Comparison of ENCODE assay signal across 16 mouse cellular contexts in genomic region chr5:66004134-66004925, GRCm38 (mm10). TPM values are rescaled to one million over a fixed set of nuclear protein-coding genes. Genes with fewer than 3 reads are reported as not detected.
DNase-seq lines count a peak whose midpoint lies in the region; ATAC-seq lines count a peak whose summit lies in the region.
"Had no signal": no experiment of that assay in that cellular context is flagged by ENCODE, and none has a peak within 500 bp of the region (broad histone marks: within the 10 kb centered on the region; RNA-seq: fewer than 3 reads in every experiment).

Gene 9130230L23Rik, minus strand, starts transcription at chr5:66004285.

- no peak for ATAC-seq in heart, embryonic 13.5 days (ENCODE audit: extremely low read depth, insufficient number of reproducible peaks, low FRiP score, low TSS enrichment)
- ATAC-seq in liver, embryonic 15.5 days (ENCODE audit: insufficient read depth): no peak
- ATAC-seq: forebrain, embryonic 14.5 days; hindbrain, embryonic 16.5 days had no signal

- DNase-seq in heart, postnatal 14 days: no peak
- peak; percentile 59 for DNase-seq in urinary bladder, postnatal 14 days (ENCODE audit: low spot score)
- no peak for DNase-seq in urinary bladder, postnatal 25 days (ENCODE audit: low spot score)
- no peak for DNase-seq in cerebellum, postnatal 14 days
- no peak for DNase-seq in left cerebral cortex, postnatal 36 days (ENCODE audit: low spot score in 2 of 2)
- no peak for DNase-seq in ovary, postnatal 36 days (ENCODE audit: low spot score)
- DNase-seq: adrenal gland, postnatal 36 days; cerebellum, adult 18-20 months; gastrocnemius, postnatal 36 days; right cerebral cortex, adult 18-20 months had no signal

- H3K9me3 ChIP-seq in heart, embryonic 13.5 days: no peaks in the 10 kb centered on the region
- no peaks in the 10 kb centered on the region for H3K9me3 ChIP-seq in liver, embryonic 15.5 days (replicated peaks)
- H3K9me3 ChIP-seq: limb, embryonic 12.5 days; midbrain, embryonic 12.5 days had no signal

- intact Hi-C loops in heart, postnatal 14 days (cut with DNase I): no loop called here
- intact Hi-C loops in left cerebral cortex, postnatal 36 days (cut with DNase I): no loop called here

- 41% methylated on average over 14 of the region's 14 CpGs for WGBS in heart, embryonic 13.5 days
- WGBS in liver, embryonic 15.5 days (ENCODE audit: insufficient replicate concordance): 43% methylated on average over 14 of the region's 14 CpGs

- H3K27me3 ChIP-seq in heart, embryonic 13.5 days (replicated peaks): no peaks in the 10 kb centered on the region
- H3K27me3 ChIP-seq in liver, embryonic 15.5 days: peaks cover 5% of the 10 kb centered on the region; the same call in 1 of the 2 replicates
- H3K27me3 ChIP-seq: midbrain, embryonic 12.5 days had no signal

- no peaks in the 10 kb centered on the region for H3K36me3 ChIP-seq in heart, embryonic 13.5 days
- H3K36me3 ChIP-seq in liver, embryonic 15.5 days (replicated peaks): no peaks in the 10 kb centered on the region
- H3K36me3 ChIP-seq: limb, embryonic 12.5 days; midbrain, embryonic 12.5 days had no signal

- no peak within 1 kb of the TSS for H3K27ac ChIP-seq in heart, embryonic 13.5 days (replicated peaks)
- H3K27ac ChIP-seq in liver, embryonic 15.5 days (replicated peaks): no peak within 1 kb of the TSS
- H3K27ac ChIP-seq: limb, embryonic 12.5 days; midbrain, embryonic 12.5 days had no signal

- peak within 1 kb of the TSS; percentile 25 for H3K4me2 ChIP-seq in heart, embryonic 13.5 days
- peak within 1 kb of the TSS; percentile 44; the same call in 1 of the 2 replicates for H3K4me2 ChIP-seq in liver, embryonic 15.5 days
- H3K4me2 ChIP-seq: limb, embryonic 12.5 days; midbrain, embryonic 12.5 days had no signal

- no peak within 1 kb of the TSS for H3K9ac ChIP-seq in heart, embryonic 13.5 days
- no peak within 1 kb of the TSS for H3K9ac ChIP-seq in liver, embryonic 15.5 days
- H3K9ac ChIP-seq: limb, embryonic 12.5 days; midbrain, embryonic 12.5 days had no signal

- H3K4me3 ChIP-seq in heart, embryonic 13.5 days: no peak within 1 kb of the TSS
- H3K4me3 ChIP-seq in liver, embryonic 15.5 days (replicated peaks): peak within 1 kb of the TSS; percentile 19; the same call in 1 of the 2 replicates
- H3K4me3 ChIP-seq: limb, embryonic 12.5 days; midbrain, embryonic 12.5 days had no signal

- peaks cover 16% of the 10 kb centered on the region for H3K4me1 ChIP-seq in heart, embryonic 13.5 days
- peaks cover 4% of the 10 kb centered on the region; the same call in 1 of the 2 replicates for H3K4me1 ChIP-seq in liver, embryonic 15.5 days (replicated peaks)
- H3K4me1 ChIP-seq: midbrain, embryonic 12.5 days had no signal

RNA-seq across cellular contexts. Expression of gene 9130230L23Rik, which starts in this region (rescaled TPM):
- polyA plus RNA-seq in heart, embryonic 13.5 days (2015; fragmentation: Nextera tagmentation; extraction: Ambion mirVana): 0.20 TPM in 1 of 2 replicates, not detected in the other
- total RNA-seq in heart, postnatal 14 days (2021): not detected
- 0.12 TPM in 1 of 2 replicates, not detected in the other for polyA plus RNA-seq in liver, embryonic 15.5 days (2015; fragmentation: Nextera tagmentation; extraction: Ambion mirVana)
- not detected for total RNA-seq in left cerebral cortex, postnatal 36 days (2021)
- total RNA-seq: gastrocnemius, postnatal 36 days had no signal
- polyA plus RNA-seq: forebrain, embryonic 14.5 days; limb, embryonic 12.5 days; midbrain, embryonic 12.5 days had no signal
